Mouse (Mus musculus): Measurements from ENCODE around the gene Slc17a1. TPM values are rescaled to one million over a fixed set of nuclear protein-coding genes. Genes with fewer than 3 reads are reported as not detected.
A peak's percentile ranks its signal among the peaks of the same experiment; 100 is the strongest.

Gene Slc17a1
- polyA plus RNA-seq, 1 experiment: not detected

GRCm38 (mm10) chr13:23913791-23914306, 46.3 kb downstream of the Slc17a1 start:
- Histone ChIP-seq H3K4me3 (replicated peaks; ENCODE audit: extremely low read depth, low read depth, low read length) (no peak overlapping the region), H3K4me1 (ENCODE audit: control insufficient read depth, insufficient read depth, low read length) (no peaks in the 10 kb centered on the region)
- 35% methylated on average over 6 of the region's 6 CpGs for WGBS
- no peak for DNase-seq
- TF ChIP-seq CTCF (IDR thresholded peaks at IDR 0.05; ENCODE audit: insufficient read depth, low read length): no peak
- no peak for TF ChIP-seq POLR2A (IDR thresholded peaks at IDR 0.05; ENCODE audit: borderline replicate concordance, extremely low read depth, low read depth, low read length)

GRCm38 (mm10) chr13:23914376-23915167, 47.0 kb downstream of the Slc17a1 start, which contains the start of gene Slc17a4:
Slc17a4 (minus strand) TSS chr13:23915009.
- no peak for TF ChIP-seq CTCF (IDR thresholded peaks at IDR 0.05; ENCODE audit: insufficient read depth, low read length)
- TF ChIP-seq POLR2A (IDR thresholded peaks at IDR 0.05; ENCODE audit: borderline replicate concordance, extremely low read depth, low read depth, low read length): no peak
- DNase-seq: no peak
- H3K4me1 ChIP-seq (ENCODE audit: control insufficient read depth, insufficient read depth, low read length): no peaks in the 10 kb centered on the region
- no peak within 1 kb of the TSS for H3K4me3 ChIP-seq (replicated peaks; ENCODE audit: extremely low read depth, low read depth, low read length)
- 65% methylated on average over 9 of the region's 9 CpGs for WGBS

DNA sequence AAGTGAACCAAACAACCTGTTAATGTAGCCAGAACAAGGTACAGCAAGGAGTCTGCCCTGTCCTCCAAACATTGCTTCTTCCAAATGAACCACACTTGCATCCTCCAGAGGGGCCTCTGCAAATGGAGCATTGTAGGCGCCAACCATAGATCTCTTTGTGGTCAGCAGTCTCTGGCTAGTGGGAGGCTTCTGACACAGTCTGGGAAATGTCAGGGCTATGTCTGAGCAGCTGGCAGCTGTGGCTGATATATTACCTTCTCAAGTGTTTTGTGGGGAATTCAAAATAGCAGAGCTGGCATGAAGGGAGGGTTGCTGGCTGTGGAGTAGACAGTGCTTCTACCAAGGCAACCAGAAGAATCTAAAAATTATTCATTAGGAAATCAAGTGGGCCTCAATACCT, 48.6 kb downstream of the Slc17a1 start:
- 97% methylated on average over 1 of the region's 1 CpGs for WGBS
- TF ChIP-seq CTCF (IDR thresholded peaks at IDR 0.05; ENCODE audit: insufficient read depth, low read length): no peak
- TF ChIP-seq POLR2A (IDR thresholded peaks at IDR 0.05; ENCODE audit: borderline replicate concordance, extremely low read depth, low read depth, low read length): no peak
- Histone ChIP-seq H3K4me1 (ENCODE audit: control insufficient read depth, insufficient read depth, low read length) (no peaks in the 10 kb centered on the region), H3K4me3 (replicated peaks; ENCODE audit: extremely low read depth, low read depth, low read length) (no peak overlapping the region)
- no peak for DNase-seq

DNA sequence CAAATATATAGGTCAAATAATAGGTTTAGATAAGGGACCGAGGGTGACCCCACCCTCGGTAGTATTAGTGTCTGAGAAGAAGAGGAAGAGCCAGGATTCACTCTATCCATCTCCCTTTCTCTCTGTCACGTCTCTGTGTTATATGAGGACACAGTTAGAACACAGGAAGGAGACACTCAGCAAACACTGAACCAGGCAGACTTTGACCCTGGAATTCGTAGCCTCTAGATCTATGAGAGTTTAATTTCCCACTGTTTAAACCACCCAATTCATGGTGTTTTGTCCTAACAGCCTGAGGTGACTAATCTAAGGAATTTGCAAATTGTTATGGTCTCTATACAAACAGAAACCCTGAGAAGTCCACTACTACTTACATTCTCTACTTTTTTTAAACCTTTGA, 50.1 kb downstream of the Slc17a1 start:
- H3K4me3 ChIP-seq (replicated peaks; ENCODE audit: extremely low read depth, low read depth, low read length): no peak overlapping the region
- TF ChIP-seq POLR2A (IDR thresholded peaks at IDR 0.05; ENCODE audit: borderline replicate concordance, extremely low read depth, low read depth, low read length) (no peak), CTCF (IDR thresholded peaks at IDR 0.05; ENCODE audit: insufficient read depth, low read length) (no peak)
- DNase-seq: no peak
- 38% methylated on average over 4 of the region's 4 CpGs for WGBS
- H3K4me1 ChIP-seq (ENCODE audit: control insufficient read depth, insufficient read depth, low read length): no peaks in the 10 kb centered on the region

DNA sequence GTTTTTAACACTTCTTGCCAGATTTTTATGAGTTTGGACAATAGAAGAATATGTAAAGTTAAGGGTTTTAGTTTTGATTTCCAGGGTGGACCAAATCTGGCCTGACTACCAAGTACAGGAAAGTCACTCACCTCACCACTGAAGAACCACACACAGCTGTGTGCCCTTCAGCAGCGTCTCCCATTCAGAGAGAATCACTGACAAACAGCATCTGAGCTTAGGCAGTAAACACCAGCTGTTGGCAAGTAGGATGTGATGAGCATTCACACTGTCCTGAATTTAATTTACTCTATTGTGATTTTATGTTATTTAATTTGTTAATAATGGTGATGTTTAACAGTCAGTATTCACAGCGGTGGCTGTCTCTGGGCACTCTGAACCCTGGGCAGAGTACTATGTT, 58.2 kb downstream of the Slc17a1 start:
- WGBS: 74% methylated on average over 2 of the region's 2 CpGs
- DNase-seq: no peak
- Histone ChIP-seq H3K4me1 (ENCODE audit: control insufficient read depth, insufficient read depth, low read length) (no peaks in the 10 kb centered on the region), H3K4me3 (replicated peaks; ENCODE audit: extremely low read depth, low read depth, low read length) (no peak overlapping the region)
- TF ChIP-seq CTCF (IDR thresholded peaks at IDR 0.05; ENCODE audit: insufficient read depth, low read length) (no peak), POLR2A (IDR thresholded peaks at IDR 0.05; ENCODE audit: borderline replicate concordance, extremely low read depth, low read depth, low read length) (no peak)

- DNase-seq: no peak
- TF ChIP-seq CTCF (IDR thresholded peaks at IDR 0.05; ENCODE audit: insufficient read depth, low read length) (no peak), POLR2A (IDR thresholded peaks at IDR 0.05; ENCODE audit: borderline replicate concordance, extremely low read depth, low read depth, low read length) (no peak)
- H3K4me1 ChIP-seq (ENCODE audit: control insufficient read depth, insufficient read depth, low read length): no peaks in the 10 kb centered on the region
- WGBS: 25% methylated on average over 3 of the region's 3 CpGs
- H3K4me3 ChIP-seq (replicated peaks; ENCODE audit: extremely low read depth, low read depth, low read length): peak overlapping the region; percentile 25
These were observed 61.1 kb downstream of the Slc17a1 start for GRCm38 (mm10) chr13:23928637-23929036.

DNA sequence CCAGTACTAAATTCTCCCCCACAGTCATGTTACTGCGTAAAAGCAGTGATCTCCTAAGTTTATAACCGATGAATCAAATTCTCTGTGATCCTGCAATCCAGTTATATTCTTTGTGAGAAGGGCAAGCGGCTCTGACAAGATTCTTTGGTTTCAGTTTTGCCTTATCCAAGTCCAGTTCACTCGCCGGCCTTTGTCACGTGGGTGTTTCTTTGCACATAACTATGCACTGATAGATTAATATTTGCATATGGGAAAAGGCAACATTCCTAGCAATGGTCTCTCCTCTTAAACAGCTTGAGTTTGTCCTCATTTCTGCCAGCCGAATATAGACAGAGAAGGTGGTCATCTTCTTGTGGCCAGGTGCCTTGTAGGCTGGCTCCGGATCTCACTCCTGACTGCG, 62.9 kb downstream of the Slc17a1 start:
- no peak overlapping the region for H3K4me3 ChIP-seq (replicated peaks; ENCODE audit: extremely low read depth, low read depth, low read length)
- no peaks in the 10 kb centered on the region for H3K4me1 ChIP-seq (ENCODE audit: control insufficient read depth, insufficient read depth, low read length)
- no peak for DNase-seq
- TF ChIP-seq CTCF (IDR thresholded peaks at IDR 0.05; ENCODE audit: insufficient read depth, low read length) (no peak), POLR2A (IDR thresholded peaks at IDR 0.05; ENCODE audit: borderline replicate concordance, extremely low read depth, low read depth, low read length) (no peak)
- WGBS: 74% methylated on average over 9 of the region's 9 CpGs

GRCm38 (mm10) chr13:23930904-23931303, 63.4 kb downstream of the Slc17a1 start:
- TF ChIP-seq POLR2A (IDR thresholded peaks at IDR 0.05; ENCODE audit: borderline replicate concordance, extremely low read depth, low read depth, low read length): no peak
- no peak for TF ChIP-seq CTCF (IDR thresholded peaks at IDR 0.05; ENCODE audit: insufficient read depth, low read length)
- 66% methylated on average over 11 of the region's 11 CpGs for WGBS
- Histone ChIP-seq H3K4me1 (ENCODE audit: control insufficient read depth, insufficient read depth, low read length) (no peaks in the 10 kb centered on the region), H3K4me3 (replicated peaks; ENCODE audit: extremely low read depth, low read depth, low read length) (no peak overlapping the region)
- no peak for DNase-seq

- TF ChIP-seq CTCF (IDR thresholded peaks at IDR 0.05; ENCODE audit: insufficient read depth, low read length) (no peak), POLR2A (IDR thresholded peaks at IDR 0.05; ENCODE audit: borderline replicate concordance, extremely low read depth, low read depth, low read length) (no peak)
- no peak for DNase-seq
- Histone ChIP-seq H3K4me1 (ENCODE audit: control insufficient read depth, insufficient read depth, low read length) (no peaks in the 10 kb centered on the region), H3K4me3 (replicated peaks; ENCODE audit: extremely low read depth, low read depth, low read length) (no peak within 1 kb of the TSS)
- 92% methylated on average over 39 of the region's 39 CpGs for WGBS
These were observed 66.1 kb downstream of the Slc17a1 start, which contains the start of gene Hist1h2ba for GRCm38 (mm10) chr13:23933421-23934210. Hist1h2ba (minus strand) TSS chr13:23934156.
